Mouse (Mus musculus): ENCODE results near the gene Gm10277.

Gene Gm10277

DNA sequence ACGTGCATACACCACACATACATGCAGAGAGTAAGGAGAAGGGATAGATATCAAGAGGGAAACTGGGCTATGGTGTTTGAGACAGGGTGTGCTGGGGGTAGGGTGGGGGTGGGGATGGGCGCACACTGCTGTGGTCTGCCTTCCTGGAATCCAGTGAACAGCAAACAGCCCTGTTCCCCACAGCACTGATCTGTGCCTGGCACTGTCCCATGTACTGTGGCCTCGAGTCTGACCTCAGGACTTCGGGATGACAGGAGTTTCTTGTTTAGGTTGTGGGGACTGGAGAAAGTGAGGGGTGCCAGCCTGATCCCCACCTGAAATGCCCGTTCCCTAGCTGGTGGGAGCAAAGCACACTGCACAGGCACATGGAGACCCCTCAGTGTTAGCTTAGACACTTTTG, at the start of gene Gm10277:
Gm10277 (minus strand) TSS at position 41 of the 400 bp plus-strand sequence.
- DNase-seq, result no peak

- DNase-seq, result no peak
Measured at GRCm38 (mm10) chr11:77836751-77837150, 49.2 kb upstream of the Gm10277 start.

DNA sequence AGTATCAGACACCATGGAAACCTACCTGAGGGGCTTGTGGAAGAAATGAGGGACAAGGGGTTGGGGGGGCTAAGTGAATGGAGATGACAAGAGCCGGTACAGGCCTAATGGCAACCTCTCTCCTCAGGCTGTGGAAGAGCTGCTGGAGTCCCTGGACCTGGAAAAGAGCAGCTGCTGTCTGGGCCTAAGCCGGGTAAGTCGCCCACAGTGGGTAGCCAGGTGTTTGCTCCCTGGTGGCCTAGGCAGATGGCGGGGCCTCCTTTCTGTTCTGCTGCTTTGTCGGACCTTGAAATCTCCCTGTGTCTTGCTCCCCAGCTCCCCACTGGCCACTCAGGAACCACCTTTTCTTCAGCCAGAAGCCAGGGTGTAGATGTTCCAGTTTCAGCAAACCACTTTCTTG, 48.7 kb upstream of the Gm10277 start:
- DNase-seq, result no peak

DNA sequence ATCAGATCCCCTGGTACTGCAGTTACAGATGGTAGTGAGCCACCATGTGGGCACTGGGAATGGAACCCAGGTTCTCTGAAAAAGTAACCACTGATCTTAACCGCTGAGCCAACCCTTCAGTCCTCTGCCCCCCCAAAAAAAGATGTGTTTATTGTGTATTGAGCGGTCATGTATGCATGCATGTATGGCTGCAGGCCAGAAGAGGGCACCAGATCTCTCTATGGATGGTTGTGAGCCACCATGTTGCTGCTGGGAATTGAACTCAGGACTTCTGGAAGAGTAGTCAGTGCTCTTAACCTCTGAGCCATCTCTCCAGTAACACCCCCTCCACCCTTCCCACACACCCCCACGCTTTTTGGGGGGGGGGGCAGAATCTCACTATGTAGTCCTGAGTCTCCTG, 47.6 kb upstream of the Gm10277 start:
- DNase-seq, result no peak

- no peak for DNase-seq
Measured at GRCm38 (mm10) chr11:77832541-77832940, 45.0 kb upstream of the Gm10277 start.

- no peak for DNase-seq
Measured at GRCm38 (mm10) chr11:77830875-77831274, 43.3 kb upstream of the Gm10277 start.

DNA sequence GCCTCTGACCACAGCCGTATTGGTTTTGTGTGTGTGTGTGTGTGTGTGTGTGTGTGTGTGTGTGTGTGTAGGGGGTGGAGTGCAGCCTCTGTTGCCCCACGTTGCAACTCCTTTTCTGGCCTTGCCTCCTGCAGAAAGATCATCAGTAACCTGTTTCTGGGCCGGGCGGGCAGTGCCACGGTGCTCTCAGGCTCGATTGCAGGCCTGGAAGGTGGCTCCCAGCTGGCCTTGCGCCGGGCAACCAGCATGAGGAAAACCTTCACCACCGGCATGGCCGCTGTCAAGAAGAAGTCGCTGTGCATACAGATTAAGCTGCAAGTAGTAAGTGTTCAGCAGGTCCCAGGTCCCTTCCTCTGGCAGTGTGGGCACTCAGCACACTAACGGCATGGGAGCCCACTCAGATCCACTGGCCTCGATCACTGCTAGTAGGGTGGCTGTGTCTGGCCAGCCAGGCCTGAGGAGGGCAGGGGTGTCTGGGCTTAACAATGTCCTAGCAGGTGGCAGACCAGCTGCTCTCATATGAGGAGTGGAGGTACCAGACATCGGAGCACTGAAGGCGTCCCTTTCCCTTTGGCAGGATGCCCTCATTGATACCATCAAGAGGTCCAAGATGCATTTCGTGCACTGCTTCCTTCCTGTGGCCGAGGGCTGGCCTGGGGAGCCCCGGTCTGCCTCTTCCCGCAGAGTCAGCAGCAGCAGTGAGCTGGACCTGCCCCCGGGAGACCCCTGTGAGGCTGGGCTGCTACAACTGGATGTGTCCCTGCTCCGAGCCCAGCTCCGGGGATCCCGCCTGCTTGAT, 41.7 kb upstream of the Gm10277 start:
- DNase-seq, result peak; percentile 65

- no peak for DNase-seq
Measured at GRCm38 (mm10) chr11:77828163-77828562, 40.6 kb upstream of the Gm10277 start.

GRCm38 (mm10) chr11:77827241-77827995, 39.9 kb upstream of the Gm10277 start:
- DNase-seq, result peak; percentile 76

GRCm38 (mm10) chr11:77826311-77826710, 38.8 kb upstream of the Gm10277 start:
- DNase-seq, result peak; percentile 49

DNA sequence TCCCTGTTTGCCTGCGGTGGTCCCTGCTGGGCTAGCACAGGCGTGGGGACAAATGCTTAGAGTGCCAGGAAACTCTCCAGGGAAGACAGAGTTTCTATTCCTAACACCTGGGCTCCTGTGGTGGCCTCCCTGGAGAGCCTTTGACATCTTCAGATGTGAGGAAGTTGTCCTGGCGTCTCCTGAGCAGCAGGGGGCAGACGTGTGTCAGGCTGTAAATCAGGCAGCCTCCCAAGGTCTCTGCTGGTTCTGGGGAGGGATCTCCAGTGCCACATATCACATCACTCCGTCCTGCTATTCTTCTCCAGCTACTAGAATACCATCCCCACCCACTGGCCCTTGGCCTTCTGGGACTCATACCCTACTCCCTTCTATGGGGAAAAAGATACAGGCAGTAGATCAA, 38.3 kb upstream of the Gm10277 start:
- DNase-seq, result peak; percentile 87

- peak; percentile 66 for DNase-seq
Measured at GRCm38 (mm10) chr11:77822781-77823180, 35.2 kb upstream of the Gm10277 start.

- DNase-seq, result peak; percentile 50
Measured at GRCm38 (mm10) chr11:77821648-77822047, 34.1 kb upstream of the Gm10277 start.

- DNase-seq, result peak; percentile 86
Measured at GRCm38 (mm10) chr11:77816003-77816402, 28.5 kb upstream of the Gm10277 start.

- peak; percentile 40 for DNase-seq
Measured at GRCm38 (mm10) chr11:77813969-77814368, 26.4 kb upstream of the Gm10277 start.

DNA sequence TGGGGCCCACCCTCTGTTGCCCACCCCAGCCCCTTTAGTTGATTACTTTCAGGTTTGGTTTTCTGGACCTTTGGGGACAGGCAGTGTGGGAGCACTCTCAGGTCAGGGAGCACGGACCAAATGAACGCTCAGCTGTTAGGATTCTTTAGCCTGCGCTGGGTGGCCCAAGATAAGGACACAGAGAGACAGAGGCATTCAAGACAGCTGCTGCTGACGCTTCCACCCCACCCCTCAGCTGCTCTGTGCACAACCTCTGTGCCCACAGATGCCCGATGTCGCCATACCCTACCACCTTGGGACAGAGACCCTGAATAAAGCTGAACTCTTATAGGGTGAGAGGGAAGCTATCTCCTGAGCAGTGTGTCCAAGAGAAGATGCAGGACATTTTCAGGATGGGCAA, 22.5 kb upstream of the Gm10277 start:
- no peak for DNase-seq

- no peak for DNase-seq
Measured at GRCm38 (mm10) chr11:77809215-77809614, 21.7 kb upstream of the Gm10277 start.

GRCm38 (mm10) chr11:77808051-77808465, 20.5 kb upstream of the Gm10277 start:
- no peak for DNase-seq

DNA sequence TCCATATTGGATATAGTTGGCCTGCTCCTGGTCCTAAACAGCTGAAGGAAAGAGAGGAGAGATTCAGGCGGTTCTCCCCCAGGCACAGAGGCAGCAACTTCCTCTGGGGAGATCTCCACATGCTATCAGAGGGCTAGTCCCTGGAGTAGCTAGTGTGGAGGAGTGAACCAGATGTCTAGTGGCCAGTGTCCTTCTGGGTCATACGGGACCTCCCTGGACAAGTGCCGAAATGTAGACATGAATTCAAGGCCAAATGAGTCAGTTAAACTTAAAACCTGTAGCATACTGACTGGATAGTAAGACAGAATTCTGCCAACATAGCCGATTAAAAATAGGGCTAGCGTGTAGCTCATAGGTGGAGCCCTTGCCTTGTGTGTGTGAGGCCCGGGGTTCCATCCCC, 19.3 kb upstream of the Gm10277 start:
- DNase-seq, result no peak

- DNase-seq, result no peak
Measured at GRCm38 (mm10) chr11:77806218-77806617, 18.7 kb upstream of the Gm10277 start.

DNA sequence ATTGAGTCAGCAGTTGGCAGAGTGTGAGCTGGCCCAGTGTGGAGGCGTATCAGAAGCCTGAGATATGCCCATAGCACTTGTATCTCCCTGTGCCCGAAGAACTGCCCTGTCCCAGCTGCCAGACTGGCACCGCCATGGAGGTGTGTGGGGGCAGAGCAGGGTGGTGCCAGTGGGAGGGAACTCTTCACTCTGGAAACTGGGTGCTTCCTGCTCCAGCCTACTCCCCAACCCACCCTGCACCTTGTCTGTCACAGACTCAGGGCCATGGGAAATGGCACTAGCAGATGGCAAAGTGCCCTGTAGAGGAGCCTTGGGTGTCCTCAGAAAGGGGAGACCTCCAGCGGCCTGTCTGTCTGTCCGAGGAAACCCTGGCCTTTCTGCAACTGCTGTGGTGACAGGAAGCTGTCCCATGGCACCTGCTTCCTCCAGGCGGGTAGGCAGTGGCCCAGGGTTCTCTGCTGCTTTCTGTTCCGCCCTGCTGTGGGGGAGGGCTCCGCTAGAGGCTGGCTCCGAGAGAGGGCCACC, 14.9 kb upstream of the Gm10277 start:
- peak; percentile 56 for DNase-seq

GRCm38 (mm10) chr11:77800869-77801701, 13.5 kb upstream of the Gm10277 start:
- DNase-seq, result peak; percentile 84

- no peak for DNase-seq
Measured at GRCm38 (mm10) chr11:77800491-77800868, 12.9 kb upstream of the Gm10277 start.

Measured in lung, postnatal 10 days (tissue).